Mouse (Mus musculus) urinary bladder, postnatal 14 days (tissue): ENCODE measurements around the gene D8Ertd738e.

Experiments used
- DNase-seq: peaks from one replicate; pipeline ENCODE4 v3.0.0; 2021; ENCODE audit warnings: low spot score

Gene D8Ertd738e

DNA sequence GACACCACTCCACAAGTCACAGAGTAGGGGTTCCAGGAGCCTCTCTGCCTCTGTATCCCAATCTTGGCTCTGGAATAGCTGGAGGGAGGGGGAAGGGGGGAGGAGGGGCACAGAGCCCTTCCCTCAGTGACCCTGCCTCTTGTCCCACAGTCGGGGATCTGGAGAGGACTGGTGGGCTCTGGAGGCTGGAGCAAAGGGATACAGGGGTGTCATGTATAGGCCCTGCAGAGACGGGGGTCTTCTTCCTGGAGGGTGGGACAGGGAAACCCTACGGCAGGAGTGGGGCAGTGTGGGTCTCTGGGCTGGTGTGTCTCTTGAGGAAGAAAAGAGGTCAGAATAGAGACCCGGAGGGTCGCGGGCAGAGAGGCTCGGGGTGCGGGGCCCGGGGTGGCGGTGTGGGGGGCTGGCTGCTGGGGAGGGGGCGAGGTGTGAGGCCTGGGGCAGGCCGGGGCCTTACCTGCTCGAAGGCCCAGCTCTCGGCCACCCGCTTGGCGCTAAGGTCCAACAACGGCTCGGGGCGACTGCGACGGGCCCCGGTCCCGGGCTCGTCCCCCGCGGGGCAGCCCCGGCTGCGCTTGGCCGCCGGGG lies 13.0 kb downstream of the D8Ertd738e start:
- DNase-seq, result no peak

GRCm38 (mm10) chr8:84235746-84236409 lies 13.6 kb downstream of the D8Ertd738e start:
- no peak for DNase-seq

- DNase-seq, result peak; percentile 43
Observed at GRCm38 (mm10) chr8:84233055-84233454, 16.5 kb downstream of the D8Ertd738e start.

- DNase-seq, result no peak
Observed at GRCm38 (mm10) chr8:84230735-84231134, 18.8 kb downstream of the D8Ertd738e start.

- DNase-seq, result no peak
Observed at GRCm38 (mm10) chr8:84223322-84224029, 26.0 kb downstream of the D8Ertd738e start.

DNA sequence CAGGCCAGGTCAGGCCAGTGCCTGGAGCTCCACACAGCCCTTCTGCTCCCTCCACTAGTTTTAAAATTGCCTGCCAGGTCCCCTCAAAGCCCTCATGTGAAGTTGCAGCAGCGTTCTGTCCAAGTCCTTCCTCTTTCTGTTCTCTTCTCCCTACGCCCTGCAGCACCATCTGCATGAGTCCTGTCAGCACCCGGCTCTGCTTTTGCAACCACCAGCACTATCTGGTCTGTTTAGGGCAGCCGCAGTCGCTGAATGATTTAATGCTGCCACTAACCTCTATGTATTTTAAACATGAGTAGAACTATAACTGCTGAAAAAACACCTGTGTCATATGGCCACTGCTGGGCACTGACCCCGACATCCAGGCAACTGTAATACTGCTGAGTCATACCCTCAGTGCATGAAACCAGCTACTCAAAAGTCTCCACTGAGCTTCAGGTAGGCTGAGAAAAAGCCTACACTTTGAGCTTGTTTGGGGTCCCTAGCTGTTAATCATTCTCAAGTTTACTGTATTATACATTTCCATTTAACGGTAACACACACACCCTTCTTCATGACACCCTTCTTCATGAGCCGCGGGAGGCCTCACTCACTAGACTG lies 26.9 kb downstream of the D8Ertd738e start:
- DNase-seq, result no peak

- no peak for DNase-seq
Observed at GRCm38 (mm10) chr8:84220105-84220504, 29.4 kb downstream of the D8Ertd738e start.

- DNase-seq, result no peak
Observed at GRCm38 (mm10) chr8:84218143-84218542, 31.4 kb downstream of the D8Ertd738e start.

- DNase-seq, result no peak
Observed at GRCm38 (mm10) chr8:84217206-84217605, 32.3 kb downstream of the D8Ertd738e start.

DNA sequence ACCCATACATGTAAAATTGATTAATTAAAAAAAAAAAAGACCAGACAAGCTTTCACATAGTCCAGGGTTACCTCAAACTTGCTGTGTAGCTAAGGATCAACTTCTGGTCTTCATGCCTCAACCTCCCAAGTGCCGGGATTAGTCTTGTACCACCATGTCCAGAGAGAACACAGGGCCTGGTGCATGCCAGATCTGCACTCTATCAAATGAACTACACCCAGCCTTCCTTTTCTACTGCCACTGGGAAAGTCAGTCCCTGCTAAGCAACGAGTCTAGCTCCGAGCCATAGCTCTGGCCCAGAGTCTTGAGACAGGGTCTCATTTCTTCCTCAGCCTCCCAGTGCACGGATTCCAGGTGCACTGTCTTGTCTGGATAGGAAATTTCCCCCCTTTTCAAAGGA lies 36.2 kb downstream of the D8Ertd738e start:
- DNase-seq, result no peak

GRCm38 (mm10) chr8:84211881-84212563 lies 37.5 kb downstream of the D8Ertd738e start:
- DNase-seq, result no peak

DNA sequence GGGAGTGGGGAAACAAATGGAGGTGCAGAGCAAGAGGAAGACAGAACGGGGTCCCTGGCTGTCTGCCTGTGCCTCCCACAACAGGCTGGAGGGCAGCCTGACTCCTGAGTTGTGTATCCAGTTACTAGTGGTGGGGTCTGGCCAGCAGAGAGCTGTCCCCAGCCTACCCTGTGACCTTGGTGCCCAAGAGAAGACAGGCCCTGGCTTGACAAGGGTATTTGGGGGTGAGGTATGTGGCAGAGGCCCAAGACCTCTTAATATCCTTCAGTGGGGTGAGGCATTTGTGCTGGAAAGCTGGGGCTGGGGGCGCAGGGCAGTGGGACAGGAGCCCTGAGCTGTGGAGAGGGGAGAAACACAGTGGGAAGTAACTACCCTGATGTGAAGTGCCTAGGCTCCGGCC lies 38.3 kb downstream of the D8Ertd738e start:
- DNase-seq, result no peak

GRCm38 (mm10) chr8:84210167-84210791 lies 39.2 kb downstream of the D8Ertd738e start:
- DNase-seq, result peak; percentile 83

- DNase-seq, result no peak
Observed at GRCm38 (mm10) chr8:84208381-84209380, 40.8 kb downstream of the D8Ertd738e start.

GRCm38 (mm10) chr8:84207811-84208210 lies 41.7 kb downstream of the D8Ertd738e start:
- DNase-seq, result peak; percentile 61

GRCm38 (mm10) chr8:84206666-84207065 lies 42.9 kb downstream of the D8Ertd738e start:
- DNase-seq, result no peak

GRCm38 (mm10) chr8:84205073-84205472 lies 44.4 kb downstream of the D8Ertd738e start:
- no peak for DNase-seq

- DNase-seq, result peak; percentile 71
Observed at GRCm38 (mm10) chr8:84203975-84204772, 45.3 kb downstream of the D8Ertd738e start.
